Mouse (Mus musculus) limb, embryonic 12.5 days (tissue): ENCODE results near the gene Phc1. TPM values are rescaled to one million over a fixed set of nuclear protein-coding genes. Genes with fewer than 3 reads are reported as not detected.

Experiments used
- ATAC-seq: fragments of 200-750 bp; cut with Nextera tagmentation; 2 replicates; pipeline ENCODE4 v1.8.0; 2017; ENCODE audit warnings: low read depth, moderate TSS enrichment; ENCODE audit not compliant: insufficient number of reproducible peaks, insufficient read depth, low FRiP score, low TSS enrichment
- H3K27ac ChIP-seq: fragments of 300-500 bp; sonication (generic); 2 replicates; pipeline ENCODE4 v1.5.1; 2016; ENCODE audit warnings: mild to moderate bottlenecking, moderate library complexity
- H3K27me3 ChIP-seq: fragments of 300-500 bp; sonication (generic); 2 replicates; pipeline ENCODE4 v1.6.1; 2016; ENCODE audit warnings: mild to moderate bottlenecking, moderate library complexity
- H3K36me3 ChIP-seq: fragments of 300-500 bp; sonication (generic); 2 replicates; pipeline ENCODE4 v1.6.1; 2016; ENCODE audit warnings: mild to moderate bottlenecking, moderate library complexity
- H3K4me1 ChIP-seq: fragments of 300-500 bp; sonication (generic); replicated peaks from 2 replicates; pipeline ENCODE4 v1.6.1; 2016
- H3K4me2 ChIP-seq: fragments of 300-500 bp; sonication (generic); 2 replicates; pipeline ENCODE4 v1.6.1; 2016; ENCODE audit warnings: mild to moderate bottlenecking, moderate library complexity
- H3K4me3 ChIP-seq: fragments of 300-500 bp; sonication (generic); replicated peaks from 2 replicates; pipeline ENCODE4 v1.5.1; 2016; ENCODE audit warnings: mild to moderate bottlenecking
- H3K9ac ChIP-seq: fragments of 300-500 bp; sonication (generic); replicated peaks from 2 replicates; pipeline ENCODE4 v1.6.1; 2016; ENCODE audit warnings: mild to moderate bottlenecking, moderate library complexity
- H3K9me3 ChIP-seq: fragments of 300-500 bp; sonication (generic); 2 replicates; pipeline ENCODE4 v1.6.1; 2016; ENCODE audit warnings: mild to moderate bottlenecking, moderate library complexity
- WGBS: fragments of 180-500 bp; shearing (Covaris S2); methylation state at CpG from one replicate; pipeline ENCODE4 v1.1.7; 2016; 5-methylcytosine and 5-hydroxymethylcytosine counted together
- polyA plus RNA-seq: library from polyadenylated mRNA; unstranded; fragments of >200 nt; fragmentation: Nextera tagmentation; extraction: Ambion mirVana; gene quantifications from 2 replicates; pipeline ENCODE4 v1.2.1, GENCODE M21; 2016

Gene Phc1
- polyA plus RNA-seq, 1 experiment from 2014 or later, result 27.1 TPM

DNA sequence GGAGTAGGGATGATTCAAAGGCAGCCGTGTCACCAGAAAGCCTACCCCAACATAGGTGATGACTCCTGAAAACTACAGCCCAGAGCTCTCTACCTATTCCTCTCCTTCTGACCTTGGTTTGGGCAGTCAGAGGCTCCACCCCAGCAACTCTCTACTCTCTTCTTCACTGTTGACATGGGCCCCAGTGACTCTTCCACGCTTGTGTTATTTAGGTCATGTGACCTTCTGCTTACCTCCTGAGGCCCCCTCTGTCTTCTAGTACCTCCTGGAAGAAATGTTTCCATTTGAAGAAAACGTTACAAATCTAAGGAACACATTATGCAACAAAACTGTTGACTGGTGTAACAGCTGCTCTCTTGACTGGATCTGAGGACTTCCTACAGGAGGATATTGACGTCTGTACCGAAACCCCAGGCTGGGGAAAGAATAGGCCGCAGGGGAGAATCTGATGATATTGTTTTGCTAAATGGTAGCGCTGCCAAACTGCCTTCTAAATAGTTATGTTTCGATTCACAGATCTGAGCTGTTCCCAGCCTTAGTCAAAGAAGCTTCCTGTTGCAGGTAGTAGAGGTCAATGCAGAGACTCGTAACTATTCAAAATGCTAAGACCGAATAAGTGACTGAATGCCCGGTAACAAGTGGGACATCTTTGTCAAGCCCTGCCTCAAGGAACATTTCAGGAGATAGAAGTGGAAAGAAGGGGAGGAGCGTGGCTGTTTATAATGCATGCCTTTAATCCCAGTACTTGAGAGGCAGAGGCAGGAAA is 35.4 kb downstream of the Phc1 start:
- H3K9ac ChIP-seq, result no peak overlapping the region
- peaks cover 10% of the 10 kb centered on the region for H3K4me1 ChIP-seq
- H3K4me2 ChIP-seq, result no peak overlapping the region
- H3K27ac ChIP-seq, result no peak overlapping the region
- WGBS, result 87% methylated on average over 12 of the region's 12 CpGs
- no peaks in the 10 kb centered on the region for H3K27me3 ChIP-seq
- H3K4me3 ChIP-seq, result no peak overlapping the region
- no peak for ATAC-seq
- no peaks in the 10 kb centered on the region for H3K36me3 ChIP-seq
- no peaks in the 10 kb centered on the region for H3K9me3 ChIP-seq

- no peak for ATAC-seq
- 31% methylated on average over 6 of the region's 6 CpGs for WGBS
Observed at GRCm38 (mm10) chr6:122304355-122304754, 36.0 kb downstream of the Phc1 start.

DNA sequence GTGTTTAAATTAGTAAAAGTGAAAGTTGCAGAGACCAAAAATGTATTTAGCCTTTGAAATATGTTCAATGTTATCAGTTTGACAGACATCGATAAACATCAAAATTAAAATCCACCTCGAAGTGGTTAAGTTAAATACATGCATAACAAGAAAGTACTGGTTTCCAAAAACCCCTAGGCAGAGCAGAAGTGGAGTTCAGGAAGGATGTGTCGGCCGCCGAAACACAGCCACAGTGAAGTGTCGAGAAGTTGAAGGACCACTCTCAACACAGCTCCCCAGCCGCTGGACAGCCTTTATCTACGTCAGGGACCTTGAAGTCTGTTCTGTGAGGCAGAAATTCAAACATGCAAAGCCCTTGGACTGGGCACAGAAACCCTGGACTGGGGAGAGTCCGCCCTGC is 36.8 kb downstream of the Phc1 start:
- Histone ChIP-seq H3K27me3 (no peaks in the 10 kb centered on the region), H3K4me3 (no peak overlapping the region), H3K27ac (peak overlapping the region; percentile 67), H3K9ac (peak overlapping the region; percentile 31; the same call in 1 of the 2 replicates), H3K4me2 (no peak overlapping the region), H3K36me3 (no peaks in the 10 kb centered on the region), H3K9me3 (no peaks in the 10 kb centered on the region), H3K4me1 (peaks cover 4% of the 10 kb centered on the region; the same call in 1 of the 2 replicates)
- 80% methylated on average over 9 of the region's 9 CpGs for WGBS
- no peak for ATAC-seq

More at GRCm38 (mm10) chr6:122304355-122304754, 36.0 kb downstream of the Phc1 start:
- Histone ChIP-seq H3K4me2 (no peak overlapping the region), H3K4me3 (no peak overlapping the region), H3K9ac (no peak overlapping the region), H3K4me1 (peaks cover 4% of the 10 kb centered on the region; the same call in 1 of the 2 replicates), H3K9me3 (no peaks in the 10 kb centered on the region), H3K27ac (no peak overlapping the region), H3K36me3 (no peaks in the 10 kb centered on the region), H3K27me3 (no peaks in the 10 kb centered on the region)

GRCm38 (mm10) chr6:122302661-122303060 is 37.7 kb downstream of the Phc1 start:
- H3K27ac ChIP-seq, result no peak overlapping the region
- no peak overlapping the region for H3K4me2 ChIP-seq
- H3K36me3 ChIP-seq, result no peaks in the 10 kb centered on the region
- ATAC-seq, result no peak
- H3K9me3 ChIP-seq, result no peaks in the 10 kb centered on the region
- 88% methylated on average over 4 of the region's 4 CpGs for WGBS
- no peak overlapping the region for H3K4me3 ChIP-seq
- no peak overlapping the region for H3K9ac ChIP-seq
- H3K27me3 ChIP-seq, result no peaks in the 10 kb centered on the region
- H3K4me1 ChIP-seq, result peaks cover 11% of the 10 kb centered on the region; the same call in 1 of the 2 replicates

DNA sequence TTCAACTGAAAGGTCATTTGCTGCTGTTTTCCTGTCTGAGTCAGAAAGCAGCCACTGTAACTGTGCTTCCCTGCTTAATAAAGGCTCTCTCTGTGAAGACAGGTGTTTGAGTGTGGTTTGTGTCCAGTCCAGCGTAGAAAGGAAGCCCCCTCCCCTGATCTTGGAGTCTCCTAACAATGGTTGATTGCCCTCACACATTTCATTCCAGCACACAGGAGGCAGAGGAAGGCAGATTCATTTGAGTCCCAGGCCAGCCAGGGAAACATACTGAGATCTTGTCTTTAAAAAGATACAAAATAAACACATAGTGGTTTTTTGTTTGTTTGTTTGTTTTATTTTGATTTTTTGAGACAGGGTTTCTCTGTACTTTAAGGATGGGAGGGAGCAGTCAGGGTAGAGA is 38.2 kb downstream of the Phc1 start:
- WGBS, result 68% methylated on average over 1 of the region's 1 CpGs
- H3K9ac ChIP-seq, result no peak overlapping the region
- no peaks in the 10 kb centered on the region for H3K27me3 ChIP-seq
- H3K4me3 ChIP-seq, result no peak overlapping the region
- H3K36me3 ChIP-seq, result no peaks in the 10 kb centered on the region
- H3K4me2 ChIP-seq, result no peak overlapping the region
- no peaks in the 10 kb centered on the region for H3K9me3 ChIP-seq
- no peak for ATAC-seq
- H3K4me1 ChIP-seq, result peaks cover 11% of the 10 kb centered on the region; the same call in 1 of the 2 replicates
- no peak overlapping the region for H3K27ac ChIP-seq

- no peak overlapping the region for H3K4me2 ChIP-seq
- no peak overlapping the region for H3K27ac ChIP-seq
- no peak for ATAC-seq
- H3K27me3 ChIP-seq, result no peaks in the 10 kb centered on the region
- no peaks in the 10 kb centered on the region for H3K9me3 ChIP-seq
- no peak overlapping the region for H3K4me3 ChIP-seq
- no peaks in the 10 kb centered on the region for H3K36me3 ChIP-seq
- 62% methylated on average over 3 of the region's 3 CpGs for WGBS
- no peak overlapping the region for H3K9ac ChIP-seq
- H3K4me1 ChIP-seq, result peaks cover 11% of the 10 kb centered on the region; the same call in 1 of the 2 replicates
Observed at GRCm38 (mm10) chr6:122299621-122300133, 40.7 kb downstream of the Phc1 start.

DNA sequence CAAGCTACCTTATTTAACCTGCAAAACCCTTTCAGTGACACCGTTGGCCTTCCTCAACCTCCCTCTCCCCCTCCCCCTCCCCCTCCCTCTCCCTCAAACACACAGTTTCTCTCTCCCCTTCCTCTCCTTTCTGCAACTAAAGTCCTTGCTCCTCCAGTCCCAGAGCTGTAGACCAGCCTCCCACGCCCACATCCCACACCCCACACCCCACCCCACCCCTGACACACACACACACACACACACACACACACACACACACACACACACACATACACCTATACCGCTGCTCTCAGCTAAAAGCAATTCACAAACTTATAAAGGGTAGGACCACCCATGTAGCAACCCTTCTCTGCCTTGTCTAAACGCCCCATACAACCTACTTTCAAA is 42.1 kb downstream of the Phc1 start:
- no peaks in the 10 kb centered on the region for H3K9me3 ChIP-seq
- 24% methylated on average over 4 of the region's 4 CpGs for WGBS
- H3K4me2 ChIP-seq, result peak overlapping the region; percentile 66
- 0 out of 2 replicates have a peak overlapping the region, but pooled peaks have one; percentile 17 for H3K27ac ChIP-seq
- peaks cover 7% of the 10 kb centered on the region; the same call in 1 of the 2 replicates for H3K4me1 ChIP-seq
- no peak overlapping the region for H3K9ac ChIP-seq
- no peaks in the 10 kb centered on the region for H3K36me3 ChIP-seq
- no peaks in the 10 kb centered on the region for H3K27me3 ChIP-seq
- H3K4me3 ChIP-seq, result peak overlapping the region; percentile 46; the same call in 1 of the 2 replicates
- 0 out of 2 replicates have a peak, but pooled peaks have one; percentile 24 for ATAC-seq

GRCm38 (mm10) chr6:122297279-122298222 is 42.8 kb downstream of the Phc1 start:
- no peaks in the 10 kb centered on the region for H3K9me3 ChIP-seq
- peak; percentile 63; the same call in 1 of the 2 replicates for ATAC-seq
- H3K27ac ChIP-seq, result peak overlapping the region; percentile 85
- H3K9ac ChIP-seq, result peak overlapping the region; percentile 71
- peaks cover 7% of the 10 kb centered on the region; the same call in 1 of the 2 replicates for H3K4me1 ChIP-seq
- 5% methylated on average over 25 of the region's 25 CpGs for WGBS
- H3K4me2 ChIP-seq, result peak overlapping the region; percentile 66
- H3K27me3 ChIP-seq, result no peaks in the 10 kb centered on the region
- H3K4me3 ChIP-seq, result peak overlapping the region; percentile 46
- no peaks in the 10 kb centered on the region for H3K36me3 ChIP-seq

GRCm38 (mm10) chr6:122296918-122297278 is 43.5 kb downstream of the Phc1 start:
- Histone ChIP-seq H3K27ac (peak overlapping the region; percentile 85), H3K27me3 (no peaks in the 10 kb centered on the region), H3K9me3 (no peaks in the 10 kb centered on the region), H3K9ac (peak overlapping the region; percentile 71), H3K4me1 (peaks cover 12% of the 10 kb centered on the region), H3K4me3 (peak overlapping the region; percentile 46), H3K4me2 (peak overlapping the region; percentile 66), H3K36me3 (no peaks in the 10 kb centered on the region)
- WGBS, result 31% methylated on average over 3 of the region's 3 CpGs
- ATAC-seq, result no peak

DNA sequence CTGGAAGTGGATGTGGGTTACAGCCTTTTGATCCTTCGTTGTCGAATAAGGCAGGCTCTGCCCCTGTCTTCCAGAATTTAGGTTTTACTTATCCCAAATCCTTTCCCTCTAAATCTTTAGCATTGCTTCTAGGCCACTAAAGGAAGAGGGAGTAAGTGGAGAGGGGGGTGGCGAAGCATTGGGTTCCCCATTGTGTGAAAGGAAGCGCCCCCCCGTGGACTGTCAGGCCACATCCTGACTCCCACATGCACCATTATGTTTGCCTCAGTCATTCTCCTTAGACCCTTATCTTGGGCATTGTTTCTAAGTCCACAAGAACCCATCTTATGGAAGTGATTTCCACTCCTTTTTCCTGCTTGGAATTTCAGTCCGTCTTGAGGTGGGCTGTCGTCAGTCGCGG is 45.1 kb downstream of the Phc1 start:
- no peak overlapping the region for H3K27ac ChIP-seq
- no peak for ATAC-seq
- no peak overlapping the region for H3K4me3 ChIP-seq
- peaks cover 19% of the 10 kb centered on the region for H3K4me1 ChIP-seq
- no peaks in the 10 kb centered on the region for H3K36me3 ChIP-seq
- H3K27me3 ChIP-seq, result no peaks in the 10 kb centered on the region
- H3K9me3 ChIP-seq, result no peaks in the 10 kb centered on the region
- no peak overlapping the region for H3K9ac ChIP-seq
- WGBS, result 62% methylated on average over 9 of the region's 9 CpGs
- H3K4me2 ChIP-seq, result no peak overlapping the region

GRCm38 (mm10) chr6:122294290-122294689 is 46.1 kb downstream of the Phc1 start:
- ATAC-seq, result no peak
- 80% methylated on average over 3 of the region's 3 CpGs for WGBS

More at GRCm38 (mm10) chr6:122294290-122294689, 46.1 kb downstream of the Phc1 start:
- no peak overlapping the region for H3K9ac ChIP-seq
- no peaks in the 10 kb centered on the region for H3K9me3 ChIP-seq
- H3K4me3 ChIP-seq, result no peak overlapping the region
- H3K36me3 ChIP-seq, result no peaks in the 10 kb centered on the region
- peaks cover 25% of the 10 kb centered on the region for H3K4me1 ChIP-seq
- H3K4me2 ChIP-seq, result no peak overlapping the region
- H3K27ac ChIP-seq, result no peak overlapping the region
- H3K27me3 ChIP-seq, result no peaks in the 10 kb centered on the region
